In the genomic region with DNA sequence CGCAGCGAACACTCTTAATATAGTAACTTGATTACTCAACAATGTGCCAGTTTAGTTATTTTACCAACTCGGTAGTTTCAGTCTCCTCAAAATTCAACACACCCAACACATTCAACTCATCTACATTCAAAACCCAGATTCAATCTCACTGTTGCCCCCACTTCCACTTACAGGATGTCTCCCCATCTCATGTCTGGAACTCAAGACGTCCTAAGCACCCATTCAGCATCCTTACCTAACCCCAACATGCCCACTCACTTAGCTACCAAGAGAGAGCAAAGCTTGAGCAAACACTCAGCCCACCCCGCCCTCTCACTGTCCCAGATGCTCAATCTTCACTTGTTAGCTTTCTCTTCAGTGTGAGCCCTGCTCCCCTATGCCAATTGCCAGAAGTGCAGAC, we compare ENCODE assay signal across 12 mouse cellular contexts.
"Had no signal": no experiment of that assay in that cellular context is flagged by ENCODE, and none has a peak within 500 bp of the region (broad histone marks: within the 10 kb centered on the region; RNA-seq: fewer than 3 reads in every experiment).

No protein-coding gene starts in this region.

- H3K9ac ChIP-seq: limb, embryonic 12.5 days; lung, embryonic 15.5 days; midbrain, embryonic 12.5 days had no signal

- H3K4me2 ChIP-seq: limb, embryonic 12.5 days; lung, embryonic 15.5 days; midbrain, embryonic 12.5 days had no signal

- H3K27ac ChIP-seq: hindbrain, postnatal 0 days; limb, embryonic 12.5 days; lung, embryonic 15.5 days; macrophage; midbrain, embryonic 12.5 days had no signal

- H3K4me1 ChIP-seq: limb, embryonic 12.5 days; lung, embryonic 15.5 days; midbrain, embryonic 12.5 days had no signal

- H3K36me3 ChIP-seq: limb, embryonic 12.5 days; lung, embryonic 15.5 days; midbrain, embryonic 12.5 days had no signal

- H3K27me3 ChIP-seq: limb, embryonic 12.5 days; lung, embryonic 15.5 days; midbrain, embryonic 12.5 days had no signal

- H3K9me3 ChIP-seq: limb, embryonic 12.5 days; lung, embryonic 15.5 days; midbrain, embryonic 12.5 days had no signal

- ATAC-seq: hindbrain, postnatal 0 days had no signal

- H3K4me3 ChIP-seq: limb, embryonic 12.5 days; lung, embryonic 15.5 days; midbrain, embryonic 12.5 days had no signal

- DNase-seq: kidney, adult 8-10 months; kidney, postnatal 25 days; layer of hippocampus, postnatal 36 days; lung, postnatal 14 days; right cerebral cortex, postnatal 25 days; thymus, adult 2 months; thymus, postnatal 25 days had no signal
